Mouse (Mus musculus): Measurements from ENCODE around the gene Fkbp2. TPM values are rescaled to one million over a fixed set of nuclear protein-coding genes. Genes with fewer than 3 reads are reported as not detected.

Fkbp2 gene
- polyA plus RNA-seq, 1 experiment from 2014 or later, result 134 TPM

DNA sequence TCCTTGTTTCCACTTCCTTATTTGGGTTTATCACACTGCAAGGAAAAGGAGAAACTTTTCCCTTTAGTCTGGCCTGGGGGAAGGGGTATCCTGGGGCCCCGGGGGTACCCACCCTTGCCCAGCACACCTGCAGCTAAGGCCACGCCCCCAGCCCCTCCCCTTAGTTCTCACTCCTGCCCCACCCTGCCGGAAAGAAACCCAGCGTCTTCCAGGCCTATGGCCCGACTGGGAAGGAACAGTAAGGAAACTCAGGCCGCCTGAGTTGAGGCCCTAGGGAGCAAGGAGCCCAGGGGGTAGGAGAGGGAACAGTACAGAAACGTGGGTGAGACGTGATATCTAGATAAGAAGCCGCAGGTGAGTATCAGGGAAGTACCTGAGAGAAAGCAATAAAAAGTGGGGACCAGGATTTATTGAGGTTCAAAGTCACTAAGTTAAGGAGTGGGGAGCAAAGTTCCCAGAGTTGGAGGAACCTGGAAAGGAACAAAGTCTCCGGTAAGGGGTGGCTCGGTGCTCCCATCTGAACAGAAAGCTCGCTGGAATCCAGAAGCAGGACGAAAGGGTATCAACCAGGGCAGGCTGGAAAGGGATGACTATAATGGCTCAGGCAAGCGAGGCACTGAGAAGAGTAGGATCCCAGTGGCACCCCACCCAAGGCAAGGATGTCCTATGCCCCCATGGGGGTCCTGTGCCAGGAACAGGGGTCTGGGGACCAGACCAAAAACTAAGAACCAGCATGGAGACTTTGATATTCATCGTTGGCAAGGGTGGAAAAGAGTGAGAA lies 11.6 kb downstream of the Fkbp2 start:
- peak overlapping the region; percentile 87 for H3K4me2 ChIP-seq (replicated peaks; ENCODE audit: low read depth)
- DNase-seq (ENCODE audit: low spot score) (peak; percentile 86), ATAC-seq (ENCODE audit: low FRiP score, low TSS enrichment) (peak; percentile 30; the same call in 1 of the 2 replicates)
- H3K27ac ChIP-seq (replicated peaks), result peak overlapping the region; percentile 79
- 5% methylated on average over 15 of the region's 15 CpGs for WGBS
- H3K9ac ChIP-seq (ENCODE audit: low read length), result peak overlapping the region; percentile 82
- H3K27me3 ChIP-seq (ENCODE audit: control insufficient read depth, insufficient read depth, low read length), result no peaks in the 10 kb centered on the region
- H3K9me3 ChIP-seq (ENCODE audit: control insufficient read depth, low read length), result no peaks in the 10 kb centered on the region
- H3K4me1 ChIP-seq (replicated peaks; ENCODE audit: control insufficient read depth, insufficient read depth), result peaks cover 10% of the 10 kb centered on the region
- TF ChIP-seq EP300 (optimal IDR thresholded peaks at IDR 0.05), result no peak
- TF ChIP-seq CTCF (IDR thresholded peaks at IDR 0.05; ENCODE audit: low read depth), result no peak
- H3K4me3 ChIP-seq (ENCODE audit: low read depth, low read length), result peak overlapping the region; percentile 76
- peaks cover 24% of the 10 kb centered on the region for H3K36me3 ChIP-seq (ENCODE audit: control insufficient read depth, insufficient read depth, low read length)

DNA sequence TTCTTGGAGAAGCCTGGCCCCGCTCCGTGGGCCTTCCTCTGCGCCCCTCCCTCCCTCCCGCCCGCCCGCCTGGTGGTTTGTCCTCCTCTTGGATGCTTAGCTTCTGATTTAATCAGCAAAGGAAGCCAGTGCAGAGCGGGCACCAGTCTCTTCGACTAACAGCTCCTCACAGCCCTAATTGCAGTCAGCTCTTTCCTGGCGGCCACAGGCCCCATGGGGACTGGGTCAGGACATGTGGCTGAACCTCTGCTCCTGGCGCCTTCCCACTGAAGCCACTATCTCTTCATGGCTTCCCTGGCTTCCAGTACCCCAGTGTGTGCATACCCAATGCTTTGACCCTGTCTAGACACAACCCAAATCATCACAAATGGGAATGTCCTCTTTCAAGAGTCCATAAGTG lies 23.8 kb downstream of the Fkbp2 start:
- Histone ChIP-seq H3K27me3 (ENCODE audit: control insufficient read depth, insufficient read depth, low read length) (no peaks in the 10 kb centered on the region), H3K36me3 (ENCODE audit: control insufficient read depth, insufficient read depth, low read length) (peaks cover 41% of the 10 kb centered on the region), H3K9ac (ENCODE audit: low read length) (no peak overlapping the region), H3K27ac (replicated peaks) (no peak overlapping the region), H3K4me3 (ENCODE audit: low read depth, low read length) (no peak overlapping the region), H3K9me3 (ENCODE audit: control insufficient read depth, low read length) (no peaks in the 10 kb centered on the region), H3K4me1 (replicated peaks; ENCODE audit: control insufficient read depth, insufficient read depth) (peaks cover 6% of the 10 kb centered on the region; the same call in 1 of the 2 replicates), H3K4me2 (replicated peaks; ENCODE audit: low read depth) (no peak overlapping the region)
- WGBS, result 83% methylated on average over 10 of the region's 10 CpGs
- TF ChIP-seq CTCF (IDR thresholded peaks at IDR 0.05; ENCODE audit: low read depth) (no peak), EP300 (optimal IDR thresholded peaks at IDR 0.05) (no peak)
- no peak for ATAC-seq (ENCODE audit: low FRiP score, low TSS enrichment)
- no peak for DNase-seq (ENCODE audit: low spot score)

DNA sequence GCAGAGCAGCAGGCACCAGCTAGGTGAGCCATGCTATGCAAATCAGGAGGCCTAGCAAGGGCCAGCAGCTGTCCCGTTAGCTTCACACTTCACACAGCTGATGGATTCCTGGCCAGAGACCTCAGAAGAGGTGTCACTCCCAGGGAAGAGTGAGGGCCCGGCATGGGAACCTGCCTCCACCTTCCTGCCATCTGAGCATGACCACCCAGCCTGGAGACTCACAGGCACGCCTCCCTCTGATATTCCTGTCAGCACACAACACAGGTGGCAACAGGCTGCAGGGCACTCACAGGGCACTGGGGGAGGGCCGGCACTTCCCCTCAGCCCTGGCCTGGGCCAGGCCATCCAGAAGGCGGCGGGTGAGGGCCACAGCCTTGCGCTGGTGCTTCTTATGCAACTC lies 24.9 kb downstream of the Fkbp2 start:
- H3K9ac ChIP-seq (ENCODE audit: low read length), result peak overlapping the region; percentile 31; the same call in 1 of the 2 replicates
- H3K9me3 ChIP-seq (ENCODE audit: control insufficient read depth, low read length), result no peaks in the 10 kb centered on the region
- TF ChIP-seq EP300 (optimal IDR thresholded peaks at IDR 0.05), result no peak
- TF ChIP-seq CTCF (IDR thresholded peaks at IDR 0.05; ENCODE audit: low read depth), result no peak
- H3K36me3 ChIP-seq (ENCODE audit: control insufficient read depth, insufficient read depth, low read length), result peaks cover 38% of the 10 kb centered on the region
- DNase-seq (ENCODE audit: low spot score) (no peak), ATAC-seq (ENCODE audit: low FRiP score, low TSS enrichment) (no peak)
- H3K4me1 ChIP-seq (replicated peaks; ENCODE audit: control insufficient read depth, insufficient read depth), result peaks cover 6% of the 10 kb centered on the region; the same call in 1 of the 2 replicates
- no peak overlapping the region for H3K4me3 ChIP-seq (ENCODE audit: low read depth, low read length)
- no peak overlapping the region for H3K27ac ChIP-seq (replicated peaks)
- WGBS, result 79% methylated on average over 7 of the region's 7 CpGs
- H3K4me2 ChIP-seq (replicated peaks; ENCODE audit: low read depth), result no peak overlapping the region
- no peaks in the 10 kb centered on the region for H3K27me3 ChIP-seq (ENCODE audit: control insufficient read depth, insufficient read depth, low read length)

DNA sequence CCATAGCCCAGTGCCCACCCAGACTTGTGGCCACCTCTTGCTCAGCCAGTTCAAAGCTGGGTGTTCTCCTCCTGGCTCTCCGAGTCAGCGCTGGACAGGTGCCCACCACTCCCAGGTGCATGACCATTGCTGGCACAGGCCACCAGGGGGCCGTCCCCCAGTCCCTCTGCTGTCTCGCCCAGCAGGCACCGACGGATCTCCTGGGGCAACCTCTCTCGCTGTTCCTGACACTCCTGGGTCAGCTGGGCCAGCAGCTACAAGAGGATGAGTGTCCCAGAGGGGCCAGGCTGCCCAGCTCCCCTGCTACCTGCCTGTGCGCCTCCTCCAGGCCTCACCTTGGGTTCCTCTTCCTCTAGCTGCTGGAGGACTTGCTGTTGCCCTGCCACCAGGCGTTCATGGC lies 26.3 kb downstream of the Fkbp2 start:
- ATAC-seq (ENCODE audit: low FRiP score, low TSS enrichment) (no peak), DNase-seq (ENCODE audit: low spot score) (peak; percentile 81)
- 44% methylated on average over 9 of the region's 9 CpGs for WGBS
- Histone ChIP-seq H3K9me3 (ENCODE audit: control insufficient read depth, low read length) (no peaks in the 10 kb centered on the region), H3K9ac (ENCODE audit: low read length) (no peak overlapping the region), H3K27ac (replicated peaks) (0 out of 2 replicates have a peak overlapping the region, but pooled peaks have one; percentile 25), H3K4me3 (ENCODE audit: low read depth, low read length) (no peak overlapping the region), H3K27me3 (ENCODE audit: control insufficient read depth, insufficient read depth, low read length) (no peaks in the 10 kb centered on the region), H3K4me2 (replicated peaks; ENCODE audit: low read depth) (no peak overlapping the region), H3K4me1 (replicated peaks; ENCODE audit: control insufficient read depth, insufficient read depth) (peaks cover 6% of the 10 kb centered on the region; the same call in 1 of the 2 replicates), H3K36me3 (ENCODE audit: control insufficient read depth, insufficient read depth, low read length) (peaks cover 32% of the 10 kb centered on the region)
- TF ChIP-seq EP300 (optimal IDR thresholded peaks at IDR 0.05) (no peak), CTCF (IDR thresholded peaks at IDR 0.05; ENCODE audit: low read depth) (peak; percentile 70)

DNA sequence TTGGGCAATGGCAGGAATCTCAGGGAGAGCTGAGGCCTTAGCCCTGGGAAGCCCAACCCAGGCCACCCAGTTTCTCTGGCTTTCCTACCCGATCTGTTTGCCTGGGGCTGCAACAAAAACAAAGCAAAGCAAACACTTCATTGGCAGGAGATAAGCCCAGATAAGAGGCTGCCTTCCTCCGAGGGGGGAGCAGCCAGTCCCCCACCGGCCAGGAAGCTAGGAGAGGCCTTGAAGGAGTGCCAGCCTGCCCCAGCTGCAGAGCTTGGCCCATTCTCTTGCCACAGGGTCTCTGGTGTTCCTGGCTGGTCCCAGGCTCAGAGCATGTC lies 27.6 kb downstream of the Fkbp2 start:
- Histone ChIP-seq H3K36me3 (ENCODE audit: control insufficient read depth, insufficient read depth, low read length) (peaks cover 20% of the 10 kb centered on the region), H3K4me3 (ENCODE audit: low read depth, low read length) (0 out of 2 replicates have a peak overlapping the region, but pooled peaks have one; percentile 65), H3K9me3 (ENCODE audit: control insufficient read depth, low read length) (no peaks in the 10 kb centered on the region), H3K9ac (ENCODE audit: low read length) (peak overlapping the region; percentile 19; the same call in 1 of the 2 replicates), H3K4me1 (replicated peaks; ENCODE audit: control insufficient read depth, insufficient read depth) (peaks cover 6% of the 10 kb centered on the region; the same call in 1 of the 2 replicates), H3K4me2 (replicated peaks; ENCODE audit: low read depth) (peak overlapping the region; percentile 89), H3K27ac (replicated peaks) (peak overlapping the region; percentile 94), H3K27me3 (ENCODE audit: control insufficient read depth, insufficient read depth, low read length) (no peaks in the 10 kb centered on the region)
- ATAC-seq (ENCODE audit: low FRiP score, low TSS enrichment) (peak; percentile 49), DNase-seq (ENCODE audit: low spot score) (peak; percentile 85)
- 11% methylated on average over 3 of the region's 3 CpGs for WGBS
- TF ChIP-seq EP300 (optimal IDR thresholded peaks at IDR 0.05), result peak; percentile 81
- TF ChIP-seq CTCF (IDR thresholded peaks at IDR 0.05; ENCODE audit: low read depth), result peak; percentile 2; the same call in 1 of the 2 replicates
